In genomic region chr10:125399796-125400195, GRCm38 (mm10) we compare ENCODE assay signal across 16 mouse cellular contexts.
"Had no signal": no experiment of that assay in that cellular context is flagged by ENCODE, and none has a peak within 500 bp of the region (broad histone marks: within the 10 kb centered on the region; RNA-seq: fewer than 3 reads in every experiment).

No protein-coding gene starts in this region.

- ATAC-seq: hindbrain, embryonic 16.5 days; inflammation-experienced regulatory T-cells, adult 6 months; intestine, embryonic 15.5 days; intestine, postnatal 0 days had no signal

- DNase-seq: gastrocnemius, postnatal 14 days; gastrocnemius, postnatal 36 days; heart, adult 11 months; heart, adult 2 months; heart, postnatal 14 days; heart, postnatal 36 days; kidney, adult 18-20 months; kidney, adult 8-10 months; kidney, postnatal 10 days; kidney, postnatal 25 days; kidney, postnatal 4 days; liver had no signal
